Mouse (Mus musculus) limb, embryonic 11.5 days (tissue): ENCODE measurements around the gene Ptpn13. TPM values are rescaled to one million over a fixed set of nuclear protein-coding genes. Genes with fewer than 3 reads are reported as not detected.

Experiments used
- ATAC-seq: fragments of 200-750 bp; cut with Nextera tagmentation; 2 replicates; pipeline ENCODE4 v1.8.0; 2017; ENCODE audit warnings: low read depth; ENCODE audit not compliant: insufficient number of reproducible peaks, low FRiP score, low TSS enrichment
- DNase-seq: peaks from one replicate; pipeline ENCODE4 v3.0.0-alpha.2; 2015; ENCODE audit warnings: low spot score
- H3K27ac ChIP-seq: fragments of 300-500 bp; sonication (generic); replicated peaks from 2 replicates; pipeline ENCODE4 v1.5.1; 2014; ENCODE audit warnings: low read depth, mild to moderate bottlenecking, low read length
- H3K27me3 ChIP-seq: fragments of 300-500 bp; sonication (generic); 2 replicates; pipeline ENCODE4 v1.6.1; 2014; ENCODE audit warnings: mild to moderate bottlenecking, low read length, mixed read lengths; ENCODE audit not compliant: control insufficient read depth, insufficient read depth
- H3K36me3 ChIP-seq: fragments of 300-500 bp; sonication (generic); 2 replicates; pipeline ENCODE4 v1.6.1; 2014; ENCODE audit warnings: mild to moderate bottlenecking, low read length, moderate library complexity, mixed read lengths; ENCODE audit not compliant: control insufficient read depth, insufficient read depth
- H3K4me1 ChIP-seq: fragments of 300-500 bp; sonication (generic); 2 replicates; pipeline ENCODE4 v1.6.1; 2014; ENCODE audit warnings: low read length, mixed read lengths; ENCODE audit not compliant: control insufficient read depth, insufficient read depth
- H3K4me2 ChIP-seq: fragments of 300-500 bp; sonication (generic); 2 replicates; pipeline ENCODE4 v1.6.1; 2014; ENCODE audit warnings: low read depth, mild to moderate bottlenecking, moderate library complexity; ENCODE audit not compliant: severe bottlenecking
- H3K4me3 ChIP-seq: fragments of 300-500 bp; sonication (generic); 2 replicates; pipeline ENCODE4 v1.5.1; 2014; ENCODE audit warnings: low read depth, low read length
- H3K9ac ChIP-seq: fragments of 300-500 bp; sonication (generic); 2 replicates; pipeline ENCODE4 v1.6.1; 2014; ENCODE audit warnings: mild to moderate bottlenecking, low read length
- H3K9me3 ChIP-seq: fragments of 300-500 bp; sonication (generic); 2 replicates; pipeline ENCODE4 v1.6.1; 2016; ENCODE audit warnings: low read length; ENCODE audit not compliant: control insufficient read depth
- WGBS: fragments of 180-500 bp; shearing (Covaris S2); extraction: QIAGEN DNeasy Blood & Tissue Kit; methylation state at CpG from one replicate; pipeline ENCODE4 v1.1.7; 2014; 5-methylcytosine and 5-hydroxymethylcytosine counted together
- polyA plus RNA-seq: library from polyadenylated mRNA; unstranded; fragments of >200 nt; fragmentation: Nextera tagmentation; extraction: Ambion mirVana; gene quantifications from 2 replicates; pipeline ENCODE4 v1.2.1, GENCODE M21; 2014

Gene Ptpn13
- polyA plus RNA-seq, 1 experiment from 2014 or later = 9.2 TPM

GRCm38 (mm10) chr5:103425363-103426031 is 505 bp downstream of the Ptpn13 start:
- 0 out of 2 replicates have a peak overlapping the region, but pooled peaks have one; percentile 39 for H3K27ac ChIP-seq
- H3K9ac ChIP-seq = peak overlapping the region; percentile 76
- H3K9me3 ChIP-seq = no peaks in the 10 kb centered on the region
- peak overlapping the region; percentile 70 for H3K4me3 ChIP-seq
- no peaks in the 10 kb centered on the region for H3K36me3 ChIP-seq
- ATAC-seq (peak; percentile 49), DNase-seq (peak; percentile 73)
- H3K27me3 ChIP-seq = no peaks in the 10 kb centered on the region
- WGBS = under 1% methylated on average over 51 of the region's 67 CpGs
- H3K4me1 ChIP-seq = peaks cover 14% of the 10 kb centered on the region; the same call in 1 of the 2 replicates
- peak overlapping the region; percentile 83 for H3K4me2 ChIP-seq

- Histone ChIP-seq H3K4me3 (peak overlapping the region; percentile 70), H3K27me3 (no peaks in the 10 kb centered on the region), H3K9me3 (no peaks in the 10 kb centered on the region), H3K9ac (no peak overlapping the region), H3K27ac (no peak overlapping the region), H3K4me2 (peak overlapping the region; percentile 83), H3K36me3 (no peaks in the 10 kb centered on the region), H3K4me1 (0 out of 2 replicates have a peak, but pooled peaks cover 7% of the 10 kb centered on the region)
- ATAC-seq = no peak
- WGBS = 12% methylated on average over 9 of the region's 9 CpGs
- no peak for DNase-seq
Measured at GRCm38 (mm10) chr5:103426250-103426649, 1.3 kb downstream of the Ptpn13 start.

GRCm38 (mm10) chr5:103430986-103431385 is 6.0 kb downstream of the Ptpn13 start:
- 78% methylated on average over 3 of the region's 3 CpGs for WGBS

GRCm38 (mm10) chr5:103431479-103431878 is 6.5 kb downstream of the Ptpn13 start:
- Histone ChIP-seq H3K9me3 (no peaks in the 10 kb centered on the region), H3K4me3 (no peak overlapping the region), H3K9ac (no peak overlapping the region), H3K36me3 (no peaks in the 10 kb centered on the region), H3K27ac (no peak overlapping the region), H3K4me1 (peaks cover 6% of the 10 kb centered on the region), H3K27me3 (no peaks in the 10 kb centered on the region), H3K4me2 (no peak overlapping the region)
- DNase-seq (no peak), ATAC-seq (no peak)
- 58% methylated on average over 3 of the region's 3 CpGs for WGBS

More at GRCm38 (mm10) chr5:103430986-103431385, 6.0 kb downstream of the Ptpn13 start:
- ATAC-seq (no peak), DNase-seq (no peak)
- Histone ChIP-seq H3K4me1 (peaks cover 2% of the 10 kb centered on the region), H3K4me2 (no peak overlapping the region), H3K4me3 (no peak overlapping the region), H3K9me3 (no peaks in the 10 kb centered on the region), H3K27ac (no peak overlapping the region), H3K9ac (no peak overlapping the region), H3K36me3 (no peaks in the 10 kb centered on the region), H3K27me3 (no peaks in the 10 kb centered on the region)

GRCm38 (mm10) chr5:103436039-103436944 is 11.3 kb downstream of the Ptpn13 start:
- peak; percentile 52 for DNase-seq
- Histone ChIP-seq H3K27me3 (no peaks in the 10 kb centered on the region), H3K36me3 (no peaks in the 10 kb centered on the region), H3K9me3 (no peaks in the 10 kb centered on the region), H3K27ac (no peak overlapping the region), H3K4me1 (peaks cover 6% of the 10 kb centered on the region), H3K4me3 (no peak overlapping the region), H3K4me2 (peak overlapping the region; percentile 43; the same call in 1 of the 2 replicates), H3K9ac (peak overlapping the region; percentile 56)
- no peak for ATAC-seq
- 3% methylated on average over 19 of the region's 19 CpGs for WGBS

- 64% methylated on average over 3 of the region's 3 CpGs for WGBS
- H3K9ac ChIP-seq = no peak overlapping the region
- H3K4me1 ChIP-seq = peaks cover 6% of the 10 kb centered on the region
- no peaks in the 10 kb centered on the region for H3K36me3 ChIP-seq
- ATAC-seq (no peak), DNase-seq (no peak)
- H3K4me3 ChIP-seq = no peak overlapping the region
- H3K27me3 ChIP-seq = no peaks in the 10 kb centered on the region
- H3K4me2 ChIP-seq = no peak overlapping the region
- no peaks in the 10 kb centered on the region for H3K9me3 ChIP-seq
- H3K27ac ChIP-seq = no peak overlapping the region
Measured at GRCm38 (mm10) chr5:103437714-103438113, 12.7 kb downstream of the Ptpn13 start.

GRCm38 (mm10) chr5:103439171-103439570 is 14.2 kb downstream of the Ptpn13 start:
- DNase-seq = no peak
- 87% methylated on average over 11 of the region's 11 CpGs for WGBS
- peaks cover 6% of the 10 kb centered on the region for H3K4me1 ChIP-seq
- H3K36me3 ChIP-seq = no peaks in the 10 kb centered on the region
- H3K9ac ChIP-seq = no peak overlapping the region
- H3K9me3 ChIP-seq = no peaks in the 10 kb centered on the region
- no peak overlapping the region for H3K27ac ChIP-seq
- no peak overlapping the region for H3K4me2 ChIP-seq
- H3K4me3 ChIP-seq = no peak overlapping the region
- no peaks in the 10 kb centered on the region for H3K27me3 ChIP-seq
- ATAC-seq = no peak

- Histone ChIP-seq H3K27ac (no peak overlapping the region), H3K9ac (no peak overlapping the region), H3K4me3 (no peak overlapping the region), H3K36me3 (no peaks in the 10 kb centered on the region), H3K27me3 (no peaks in the 10 kb centered on the region), H3K4me2 (no peak overlapping the region), H3K9me3 (no peaks in the 10 kb centered on the region), H3K4me1 (peaks cover 6% of the 10 kb centered on the region)
- DNase-seq (no peak), ATAC-seq (no peak)
- 91% methylated on average over 11 of the region's 11 CpGs for WGBS
Measured at GRCm38 (mm10) chr5:103440418-103441276, 15.7 kb downstream of the Ptpn13 start.
